Mouse (Mus musculus) heart, postnatal 25 days (tissue): ENCODE data around the gene Traf7. TPM values are rescaled to one million over a fixed set of nuclear protein-coding genes. Genes with fewer than 3 reads are reported as not detected.

ENCODE experiments used
- DNase-seq: peaks from one replicate; pipeline ENCODE4 v3.0.0; 2022; ENCODE audit warnings: low spot score
- intact Hi-C: fragments of 180-260 bp; cut with DNase I; formaldehyde crosslinking; loops from one replicate; pipeline ENCODE4 v1.15.1; 2025
- total RNA-seq, 2 experiments: library from RNA; stranded (reverse); gene quantifications; 2 replicates each; pipeline ENCODE4 v1.2.3; 2021

The Traf7 gene
- total RNA-seq, 2 experiments from 2014 or later: 43.6 to 54.1 TPM

- intact Hi-C loops: no loop called here
- no peak for DNase-seq
These were observed 64.2 kb downstream of the Traf7 start for GRCm38 (mm10) chr17:24463374-24464133.

- no peak for DNase-seq
- intact Hi-C loops: no loop called here
These were observed 64.8 kb downstream of the Traf7 start for GRCm38 (mm10) chr17:24462932-24463331.

- intact Hi-C loops: no loop called here
- DNase-seq: no peak
These were observed 66.2 kb downstream of the Traf7 start for GRCm38 (mm10) chr17:24461580-24461979.

Other genes starting within 250 kb of the Traf7 start
- not detected for gene Abca17, start 176.9 kb downstream of the Traf7 start, total RNA-seq
- 10 to 100 TPM; 12.8 to 13.1 TPM for gene Abca3, start 176.0 kb downstream of the Traf7 start, total RNA-seq
- gene Rnps1, start 113.4 kb downstream of the Traf7 start, total RNA-seq: 10 to 100 TPM; 60.3 to 60.5 TPM
- 100 to 1,000 TPM; 409 to 483 TPM for gene Eci1, start 101.3 kb downstream of the Traf7 start, total RNA-seq
- 1 to 10 TPM in 1 of 2 experiments, under 1 TPM in 1; 0.78 to 1.2 TPM for gene Dnase1l2, start 84.8 kb downstream of the Traf7 start, total RNA-seq
- 10 to 100 TPM; 11.1 to 11.4 TPM for gene E4f1, start 57.6 kb downstream of the Traf7 start, total RNA-seq
- 10 to 100 TPM; 42.3 to 43.3 TPM for gene Pgp, start 57.5 kb downstream of the Traf7 start, total RNA-seq
- gene Bricd5, start 54.1 kb downstream of the Traf7 start, total RNA-seq: not detected
- gene Mlst8, start 48.9 kb downstream of the Traf7 start, total RNA-seq: 10 to 100 TPM in 1 of 2 experiments, 1 to 10 TPM in 1; 9.4 to 11.3 TPM
- gene Caskin1, start 39.3 kb downstream of the Traf7 start, total RNA-seq: under 1 TPM; 0.14 to 0.39 TPM
- not detected for gene Rab26, start 6.3 kb upstream of the Traf7 start, total RNA-seq
- 10 to 100 TPM; 41.2 to 50.6 TPM for gene Pkd1, start 21.9 kb upstream of the Traf7 start, total RNA-seq
- gene Tsc2, start 104.7 kb upstream of the Traf7 start, total RNA-seq: 100 to 1,000 TPM in 1 of 2 experiments, 10 to 100 TPM in 1; 93.9 to 101 TPM
- gene Nthl1, start 104.7 kb upstream of the Traf7 start, total RNA-seq: 1 to 10 TPM; 2.8 to 3.4 TPM
- gene Slc9a3r2, start 122.4 kb upstream of the Traf7 start, total RNA-seq: 100 to 1,000 TPM in 1 of 2 experiments, 10 to 100 TPM in 1; 96.0 to 135 TPM
- gene Npw, start 130.5 kb upstream of the Traf7 start, total RNA-seq: not detected
- gene Zfp598, start 141.7 kb upstream of the Traf7 start, total RNA-seq: 10 to 100 TPM; 17.5 to 17.9 TPM
- not detected for gene Syngr3, start 162.0 kb upstream of the Traf7 start, total RNA-seq
- 10 to 100 TPM; 21.9 to 22.1 TPM for gene Gfer, start 168.2 kb upstream of the Traf7 start, total RNA-seq
- under 1 TPM; 0.50 to 0.55 TPM for gene Noxo1, start 168.3 kb upstream of the Traf7 start, total RNA-seq
- 10 to 100 TPM; 16.0 to 16.9 TPM for gene Tbl3, start 179.7 kb upstream of the Traf7 start, total RNA-seq
- gene Rnf151, start 190.1 kb upstream of the Traf7 start, total RNA-seq: not detected
- 100 to 1,000 TPM; 745 to 758 TPM for gene Rps2, start 190.2 kb upstream of the Traf7 start, total RNA-seq
- gene Ndufb10, start 196.5 kb upstream of the Traf7 start, total RNA-seq: 1,000 to 10,000 TPM; 1,080 to 1,118 TPM
- 100 to 1,000 TPM; 375 to 390 TPM for gene Rpl3l, start 199.9 kb upstream of the Traf7 start, total RNA-seq
- 100 to 1,000 TPM; 191 to 194 TPM for gene Msrb1, start 208.7 kb upstream of the Traf7 start, total RNA-seq
- not detected for gene Hs3st6, start 225.1 kb upstream of the Traf7 start, total RNA-seq